Mouse (Mus musculus): ENCODE data around the gene Rnf151. TPM values are rescaled to one million over a fixed set of nuclear protein-coding genes. Genes with fewer than 3 reads are reported as not detected.
A peak's percentile ranks its signal among the peaks of the same experiment; 100 is the strongest.

Gene Rnf151
- total and polyA plus RNA-seq, 2 experiments: not detected

DNA sequence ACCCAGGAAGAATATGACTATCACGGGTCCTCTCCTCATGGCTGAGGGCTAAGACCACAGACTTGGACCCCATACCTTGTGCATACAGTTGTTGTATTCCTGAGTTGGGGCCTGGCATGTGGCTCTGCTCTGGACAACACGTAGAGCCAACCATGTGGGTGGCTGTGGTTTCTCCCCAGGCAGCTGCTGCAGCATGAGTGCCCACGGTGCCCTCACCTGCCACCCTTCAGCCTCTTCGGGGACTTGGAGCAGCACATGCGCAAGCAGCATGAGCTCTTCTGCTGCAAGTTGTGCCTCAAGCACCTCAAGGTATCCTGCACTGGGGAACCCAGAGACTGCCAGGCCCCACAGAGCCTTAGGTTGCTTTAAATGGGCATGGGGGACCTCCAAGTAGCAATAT lies 41.0 kb downstream of the Rnf151 start:
- no peak overlapping the region for H3K27ac ChIP-seq (replicated peaks; ENCODE audit: insufficient read depth, low read depth, low read length)
- peaks cover 27% of the 10 kb centered on the region; the same call in 1 of the 2 replicates for H3K36me3 ChIP-seq (ENCODE audit: control insufficient read depth, insufficient read depth, low read length)
- no peak overlapping the region for H3K4me3 ChIP-seq (ENCODE audit: insufficient read depth, low read depth, low read length)
- no peak for TF ChIP-seq CTCF (IDR thresholded peaks at IDR 0.05; ENCODE audit: low read depth, low read length)
- TF ChIP-seq POLR2A (IDR thresholded peaks at IDR 0.05; ENCODE audit: extremely low read depth, insufficient read depth, low read length): no peak
- H3K9ac ChIP-seq (ENCODE audit: low read depth, low read length): no peak overlapping the region
- no peaks in the 10 kb centered on the region for H3K27me3 ChIP-seq (ENCODE audit: control insufficient read depth, insufficient read depth, low read length)
- peaks cover 3% of the 10 kb centered on the region for H3K4me1 ChIP-seq (ENCODE audit: control insufficient read depth, insufficient read depth, low read length)
- 95% methylated on average over 5 of the region's 5 CpGs for WGBS
- H3K79me2 ChIP-seq (ENCODE audit: control insufficient read depth, insufficient read depth, low read length): peaks cover 24% of the 10 kb centered on the region; the same call in 1 of the 2 replicates
- no peak for DNase-seq (ENCODE audit: extremely low read depth, low read depth, low spot score)

DNA sequence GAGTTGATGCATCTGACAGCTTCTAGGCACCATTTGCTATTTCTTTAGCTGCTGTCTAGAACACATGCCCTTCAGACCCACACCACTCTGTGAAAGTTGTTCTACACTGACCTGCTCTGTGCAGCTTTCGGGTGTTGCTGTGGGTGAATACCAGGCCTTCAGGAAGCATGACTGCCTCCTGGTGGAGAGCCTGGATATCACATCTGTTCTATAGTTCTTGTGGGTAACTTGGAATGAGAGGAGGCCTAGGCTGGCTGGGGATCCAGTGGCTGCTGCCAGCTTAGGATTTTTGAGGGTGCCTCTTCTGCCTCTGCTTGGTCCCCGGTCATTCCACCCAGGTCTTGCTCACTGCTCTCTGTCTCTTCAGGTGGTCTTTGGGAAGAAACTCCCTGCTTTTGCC lies 41.7 kb downstream of the Rnf151 start:
- no peak for TF ChIP-seq POLR2A (IDR thresholded peaks at IDR 0.05; ENCODE audit: extremely low read depth, insufficient read depth, low read length)
- peak; percentile 63 for TF ChIP-seq CTCF (IDR thresholded peaks at IDR 0.05; ENCODE audit: low read depth, low read length)
- no peak overlapping the region for H3K27ac ChIP-seq (replicated peaks; ENCODE audit: insufficient read depth, low read depth, low read length)
- H3K4me3 ChIP-seq (ENCODE audit: insufficient read depth, low read depth, low read length): no peak overlapping the region
- H3K4me1 ChIP-seq (ENCODE audit: control insufficient read depth, insufficient read depth, low read length): peaks cover 9% of the 10 kb centered on the region
- peaks cover 29% of the 10 kb centered on the region; the same call in 1 of the 2 replicates for H3K79me2 ChIP-seq (ENCODE audit: control insufficient read depth, insufficient read depth, low read length)
- DNase-seq (ENCODE audit: extremely low read depth, low read depth, low spot score): peak; percentile 26
- 69% methylated on average over 2 of the region's 2 CpGs for WGBS
- peaks cover 23% of the 10 kb centered on the region; the same call in 1 of the 2 replicates for H3K36me3 ChIP-seq (ENCODE audit: control insufficient read depth, insufficient read depth, low read length)
- H3K27me3 ChIP-seq (ENCODE audit: control insufficient read depth, insufficient read depth, low read length): no peaks in the 10 kb centered on the region
- H3K9ac ChIP-seq (ENCODE audit: low read depth, low read length): no peak overlapping the region

DNA sequence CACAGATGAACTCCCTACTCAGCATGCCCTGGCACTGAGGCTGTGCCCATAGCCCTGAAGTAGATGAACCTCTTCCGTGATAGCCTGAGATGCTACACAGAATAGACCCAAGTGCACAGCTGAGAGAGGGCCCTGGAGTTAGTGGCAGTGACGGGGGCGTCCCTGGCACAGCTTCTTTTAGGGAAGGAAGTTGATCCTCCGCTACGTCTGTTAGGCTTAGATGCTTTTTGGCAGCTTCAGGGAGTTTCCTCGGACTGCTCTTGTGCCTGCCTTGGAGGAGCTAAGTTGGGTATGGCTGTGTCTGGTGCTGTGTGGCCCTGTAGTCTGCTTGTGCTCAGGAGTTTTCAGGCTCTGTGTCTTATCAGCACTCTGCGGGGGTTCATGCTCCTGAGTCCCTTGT lies 43.6 kb downstream of the Rnf151 start:
- TF ChIP-seq POLR2A (IDR thresholded peaks at IDR 0.05; ENCODE audit: extremely low read depth, insufficient read depth, low read length): no peak
- TF ChIP-seq CTCF (IDR thresholded peaks at IDR 0.05; ENCODE audit: low read depth, low read length): no peak
- Histone ChIP-seq H3K27me3 (ENCODE audit: control insufficient read depth, insufficient read depth, low read length) (no peaks in the 10 kb centered on the region), H3K4me3 (ENCODE audit: insufficient read depth, low read depth, low read length) (no peak overlapping the region), H3K79me2 (ENCODE audit: control insufficient read depth, insufficient read depth, low read length) (peaks cover 40% of the 10 kb centered on the region; the same call in 1 of the 2 replicates), H3K9ac (ENCODE audit: low read depth, low read length) (peak overlapping the region; percentile 10; the same call in 1 of the 2 replicates), H3K36me3 (ENCODE audit: control insufficient read depth, insufficient read depth, low read length) (peaks cover 21% of the 10 kb centered on the region; the same call in 1 of the 2 replicates), H3K4me1 (ENCODE audit: control insufficient read depth, insufficient read depth, low read length) (peaks cover 14% of the 10 kb centered on the region), H3K27ac (replicated peaks; ENCODE audit: insufficient read depth, low read depth, low read length) (no peak overlapping the region)
- no peak for DNase-seq (ENCODE audit: extremely low read depth, low read depth, low spot score)
- 59% methylated on average over 7 of the region's 7 CpGs for WGBS

DNA sequence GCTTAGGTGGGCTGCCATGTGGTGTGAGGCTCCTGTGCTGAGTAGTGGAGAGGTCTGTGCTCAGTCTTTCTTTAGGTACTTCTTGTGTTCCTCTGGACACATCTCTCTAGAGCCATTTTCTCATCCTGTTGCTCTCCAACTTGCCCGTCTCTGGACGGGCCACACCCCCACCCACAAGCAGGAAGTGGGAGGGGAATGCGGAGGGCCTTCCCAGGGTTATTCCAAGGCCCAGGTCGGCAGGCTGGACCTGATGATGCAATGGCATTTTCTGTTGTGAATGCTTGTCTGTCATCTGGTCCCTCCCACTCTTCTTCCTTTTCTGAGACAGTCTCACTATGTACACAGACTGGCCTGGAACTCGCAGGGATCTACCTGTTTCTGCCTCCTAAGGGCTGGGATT lies 45.7 kb downstream of the Rnf151 start:
- peak overlapping the region; percentile 27; the same call in 1 of the 2 replicates for H3K27ac ChIP-seq (replicated peaks; ENCODE audit: insufficient read depth, low read depth, low read length)
- peaks cover 17% of the 10 kb centered on the region for H3K4me1 ChIP-seq (ENCODE audit: control insufficient read depth, insufficient read depth, low read length)
- TF ChIP-seq CTCF (IDR thresholded peaks at IDR 0.05; ENCODE audit: low read depth, low read length) (no peak), POLR2A (IDR thresholded peaks at IDR 0.05; ENCODE audit: extremely low read depth, insufficient read depth, low read length) (no peak)
- H3K79me2 ChIP-seq (ENCODE audit: control insufficient read depth, insufficient read depth, low read length): peaks cover 40% of the 10 kb centered on the region; the same call in 1 of the 2 replicates
- peak; percentile 96 for DNase-seq (ENCODE audit: extremely low read depth, low read depth, low spot score)
- H3K36me3 ChIP-seq (ENCODE audit: control insufficient read depth, insufficient read depth, low read length): peaks cover 6% of the 10 kb centered on the region; the same call in 1 of the 2 replicates
- no peaks in the 10 kb centered on the region for H3K27me3 ChIP-seq (ENCODE audit: control insufficient read depth, insufficient read depth, low read length)
- H3K9ac ChIP-seq (ENCODE audit: low read depth, low read length): peak overlapping the region; percentile 15; the same call in 1 of the 2 replicates
- no peak overlapping the region for H3K4me3 ChIP-seq (ENCODE audit: insufficient read depth, low read depth, low read length)
- 0% methylated on average over 5 of the region's 5 CpGs for WGBS

DNA sequence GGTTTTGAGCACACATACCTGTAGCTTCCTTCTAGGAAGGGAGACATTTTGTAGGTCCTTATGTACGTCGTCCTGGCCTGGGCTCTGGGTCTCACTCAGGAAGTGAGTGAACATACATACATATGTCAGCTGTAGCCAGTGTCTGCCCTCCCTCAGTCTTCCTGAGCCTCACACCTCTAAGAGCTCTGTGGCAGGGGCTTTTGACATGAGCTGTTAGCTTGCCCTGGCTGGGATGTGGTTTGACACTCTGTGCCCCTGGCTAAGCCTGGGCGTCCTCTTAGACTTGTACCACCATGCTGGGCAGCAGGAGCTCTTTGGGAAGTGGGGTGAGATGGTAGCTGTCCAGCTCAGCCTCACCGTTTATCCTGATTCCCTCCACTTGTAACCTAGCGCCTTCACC lies 46.5 kb downstream of the Rnf151 start:
- H3K4me3 ChIP-seq (ENCODE audit: insufficient read depth, low read depth, low read length): no peak overlapping the region

DNA sequence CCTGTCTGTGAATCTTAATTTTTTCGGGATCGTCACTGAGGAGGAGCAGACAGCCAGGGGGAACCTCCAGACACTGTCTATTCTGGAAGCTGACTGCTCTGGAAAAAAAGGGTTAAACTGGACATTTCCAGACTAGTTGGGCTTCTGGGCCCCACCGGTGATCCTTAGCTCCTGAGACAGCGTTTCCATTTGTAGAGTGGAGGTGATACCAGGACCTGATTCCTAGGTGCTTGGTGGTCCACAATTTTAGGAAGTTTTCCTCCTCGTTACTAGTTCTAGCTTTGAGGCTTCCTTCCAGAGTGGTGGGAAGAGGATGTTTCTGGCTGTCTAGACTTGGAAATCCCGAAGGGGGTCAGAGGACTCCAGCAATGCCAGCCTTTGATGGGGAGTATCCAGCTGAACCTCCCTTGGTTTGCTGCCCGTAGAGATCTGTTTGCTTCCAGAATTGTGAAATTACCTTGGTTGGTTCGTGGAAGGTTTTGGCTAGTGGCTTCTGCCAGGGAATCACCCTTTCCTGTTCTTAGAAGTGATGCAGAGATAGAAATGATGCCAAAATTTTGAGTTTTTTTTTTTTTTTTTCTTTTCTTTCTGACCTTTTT lies 47.5 kb downstream of the Rnf151 start:
- peak overlapping the region; percentile 94 for H3K27ac ChIP-seq (replicated peaks; ENCODE audit: insufficient read depth, low read depth, low read length)
- H3K27me3 ChIP-seq (ENCODE audit: control insufficient read depth, insufficient read depth, low read length): no peaks in the 10 kb centered on the region
- peaks cover 32% of the 10 kb centered on the region; the same call in 1 of the 2 replicates for H3K79me2 ChIP-seq (ENCODE audit: control insufficient read depth, insufficient read depth, low read length)
- peaks cover 17% of the 10 kb centered on the region for H3K4me1 ChIP-seq (ENCODE audit: control insufficient read depth, insufficient read depth, low read length)
- no peaks in the 10 kb centered on the region for H3K36me3 ChIP-seq (ENCODE audit: control insufficient read depth, insufficient read depth, low read length)
- TF ChIP-seq POLR2A (IDR thresholded peaks at IDR 0.05; ENCODE audit: extremely low read depth, insufficient read depth, low read length) (no peak), CTCF (IDR thresholded peaks at IDR 0.05; ENCODE audit: low read depth, low read length) (no peak)
- peak overlapping the region; percentile 98 for H3K9ac ChIP-seq (ENCODE audit: low read depth, low read length)
- peak; percentile 88 for DNase-seq (ENCODE audit: extremely low read depth, low read depth, low spot score)
- WGBS: under 1% methylated on average over 8 of the region's 8 CpGs
- peak overlapping the region; percentile 94 for H3K4me3 ChIP-seq (ENCODE audit: insufficient read depth, low read depth, low read length)

More for the DNA sequence above, 46.5 kb downstream of the Rnf151 start:
- Histone ChIP-seq H3K9ac (ENCODE audit: low read depth, low read length) (0 out of 2 replicates have a peak overlapping the region, but pooled peaks have one; percentile 8), H3K36me3 (ENCODE audit: control insufficient read depth, insufficient read depth, low read length) (peaks cover under 1% of the 10 kb centered on the region; the same call in 1 of the 2 replicates), H3K4me1 (ENCODE audit: control insufficient read depth, insufficient read depth, low read length) (peaks cover 17% of the 10 kb centered on the region), H3K79me2 (ENCODE audit: control insufficient read depth, insufficient read depth, low read length) (peaks cover 40% of the 10 kb centered on the region; the same call in 1 of the 2 replicates), H3K27me3 (ENCODE audit: control insufficient read depth, insufficient read depth, low read length) (no peaks in the 10 kb centered on the region), H3K27ac (replicated peaks; ENCODE audit: insufficient read depth, low read depth, low read length) (peak overlapping the region; percentile 55; the same call in 1 of the 2 replicates)
- 51% methylated on average over 5 of the region's 5 CpGs for WGBS
- no peak for DNase-seq (ENCODE audit: extremely low read depth, low read depth, low spot score)
- TF ChIP-seq POLR2A (IDR thresholded peaks at IDR 0.05; ENCODE audit: extremely low read depth, insufficient read depth, low read length) (no peak), CTCF (IDR thresholded peaks at IDR 0.05; ENCODE audit: low read depth, low read length) (no peak)
